Mouse (Mus musculus): ENCODE data around the gene Suclg2.

The Suclg2 gene

DNA sequence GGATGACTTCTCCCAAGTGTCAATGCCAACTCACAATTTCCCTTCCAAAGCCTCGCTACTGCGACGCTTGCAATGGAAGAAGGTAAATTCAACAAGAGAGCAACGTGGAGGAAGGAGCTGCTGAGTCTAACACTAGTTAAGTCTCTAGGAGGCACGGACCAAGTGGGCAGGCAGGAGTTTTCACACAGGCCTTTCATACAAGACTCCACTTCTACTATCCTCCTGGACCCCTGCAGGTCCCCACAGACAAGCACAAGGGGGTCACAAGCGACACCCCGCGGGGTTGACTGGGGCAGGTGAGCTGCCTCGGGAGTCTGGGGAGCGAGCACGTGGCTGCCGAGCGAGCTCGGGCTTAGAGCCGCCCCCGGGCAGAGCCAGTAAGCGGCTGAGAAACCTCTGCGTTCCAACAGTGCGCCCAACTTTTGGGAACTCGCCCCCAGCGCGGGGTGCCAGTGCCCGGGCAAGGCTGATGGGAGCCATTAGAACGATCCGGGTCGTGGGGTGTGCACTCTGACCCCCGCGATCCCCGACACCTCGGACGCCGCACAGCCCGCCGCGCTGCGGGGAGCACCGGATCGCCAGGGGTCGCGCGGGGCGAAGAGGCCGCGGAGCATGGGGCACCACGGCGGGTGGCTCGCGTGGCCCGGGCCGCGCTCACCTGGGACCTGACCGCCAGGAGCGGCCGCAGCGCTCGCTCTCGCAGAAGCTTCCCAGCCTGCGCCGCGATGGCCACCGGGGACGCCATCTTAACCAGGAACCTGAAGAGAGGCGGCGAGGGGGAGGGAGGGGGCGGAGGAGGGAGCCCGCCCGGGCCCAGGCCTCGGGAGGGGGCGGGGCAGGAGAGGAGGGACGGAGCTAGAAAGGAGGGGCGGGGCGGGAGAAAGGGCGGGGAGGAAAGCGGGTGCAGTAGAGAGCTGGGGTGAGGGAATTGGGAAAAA is at the start of gene Suclg2:
Gene Suclg2, minus strand, starts transcription at position 770 of the 938 bp plus-strand sequence.
- peak; percentile 58 for DNase-seq (ENCODE audit: low spot score)

DNA sequence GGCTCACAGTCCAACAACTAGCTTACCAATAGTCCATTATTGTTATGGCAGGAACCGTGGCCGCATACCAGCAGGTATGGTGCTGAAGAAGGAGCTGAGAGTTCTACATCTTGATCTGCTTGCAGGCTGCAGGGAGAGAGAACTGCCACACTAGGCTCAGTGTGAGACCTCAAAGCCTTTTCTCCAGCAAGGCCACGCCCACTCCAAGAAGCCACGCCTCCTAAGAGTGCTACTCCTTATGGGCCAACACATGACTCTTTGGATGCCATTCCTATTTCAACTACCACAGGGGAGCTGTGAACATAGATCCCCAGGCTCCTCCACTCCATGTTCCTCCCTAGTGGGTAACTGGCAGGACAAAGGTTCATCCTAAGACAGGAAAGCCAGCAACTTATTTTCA is 48.0 kb upstream of the Suclg2 start:
- no peak for DNase-seq (ENCODE audit: low spot score)

GRCm38 (mm10) chr6:95759558-95760172 is 41.1 kb upstream of the Suclg2 start:
- no peak for DNase-seq (ENCODE audit: low spot score)

- no peak for DNase-seq (ENCODE audit: low spot score)
Measured at GRCm38 (mm10) chr6:95742378-95742777, 23.8 kb upstream of the Suclg2 start.

- no peak for DNase-seq (ENCODE audit: low spot score)
Measured at GRCm38 (mm10) chr6:95731570-95732367, 13.2 kb upstream of the Suclg2 start.

DNA sequence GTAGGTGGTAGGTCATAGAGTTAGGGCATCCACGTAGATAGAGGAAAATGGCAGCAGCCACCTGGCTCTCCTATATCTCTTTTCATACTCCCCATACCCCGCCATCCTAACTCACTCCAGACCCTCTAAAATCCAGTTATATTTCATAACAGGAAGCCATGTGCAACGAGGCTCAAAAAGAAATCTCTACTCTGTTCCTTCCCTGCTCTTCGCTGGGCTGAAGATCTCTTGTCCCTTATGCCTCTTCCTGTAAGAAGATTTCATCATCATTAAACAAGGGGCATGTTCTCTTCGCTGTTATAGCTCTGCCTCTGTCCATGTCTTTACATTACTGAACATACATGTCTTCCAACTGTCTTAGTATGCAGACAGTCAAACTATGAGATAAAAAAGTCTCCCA is 10.8 kb upstream of the Suclg2 start:
- DNase-seq (ENCODE audit: low spot score): no peak

- no peak for DNase-seq (ENCODE audit: low spot score)
Measured at GRCm38 (mm10) chr6:95725281-95725680, 6.7 kb upstream of the Suclg2 start.

DNA sequence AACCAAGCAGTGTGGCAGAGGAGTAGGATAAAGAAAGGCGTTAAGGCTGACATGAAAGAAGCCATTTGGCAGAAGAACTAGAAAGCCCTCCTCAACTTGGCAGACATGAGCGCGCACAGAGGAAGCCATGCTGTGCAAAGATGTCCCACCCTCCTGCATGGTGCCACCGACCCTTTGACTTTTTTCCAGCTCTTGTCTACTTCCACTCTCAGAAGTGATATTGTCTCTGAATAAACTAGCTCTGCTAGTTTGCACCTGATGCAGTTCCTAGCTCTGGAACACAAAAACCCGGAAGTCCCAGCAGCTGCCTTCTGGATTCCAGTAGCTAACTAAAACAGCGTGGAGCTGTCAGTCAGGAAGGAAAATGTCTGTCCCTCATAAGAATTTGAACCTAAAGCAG is 4.8 kb upstream of the Suclg2 start:
- no peak for DNase-seq (ENCODE audit: low spot score)

DNA sequence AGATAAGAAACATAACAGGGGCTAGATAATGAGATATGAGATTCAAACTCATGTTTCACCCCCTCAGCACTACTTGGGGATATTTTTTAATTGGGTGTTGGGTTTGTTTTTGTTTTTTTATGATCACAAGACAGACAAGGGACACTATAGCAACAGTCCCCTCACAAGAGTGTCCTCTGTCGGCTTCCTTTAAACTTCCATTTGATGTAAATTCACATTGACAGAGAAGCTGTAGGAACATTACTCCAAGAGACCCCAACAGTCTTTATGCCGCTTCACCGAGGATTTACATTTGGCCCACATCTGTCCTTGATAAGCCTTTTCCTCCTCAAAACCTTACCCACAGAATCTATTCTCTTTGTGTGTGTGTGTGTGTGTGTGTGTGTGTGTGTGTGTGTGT is 1.2 kb upstream of the Suclg2 start:
- DNase-seq (ENCODE audit: low spot score): no peak

- DNase-seq (ENCODE audit: low spot score): no peak
Measured at GRCm38 (mm10) chr6:95718969-95719333, 351 bp upstream of the Suclg2 start.

DNA sequence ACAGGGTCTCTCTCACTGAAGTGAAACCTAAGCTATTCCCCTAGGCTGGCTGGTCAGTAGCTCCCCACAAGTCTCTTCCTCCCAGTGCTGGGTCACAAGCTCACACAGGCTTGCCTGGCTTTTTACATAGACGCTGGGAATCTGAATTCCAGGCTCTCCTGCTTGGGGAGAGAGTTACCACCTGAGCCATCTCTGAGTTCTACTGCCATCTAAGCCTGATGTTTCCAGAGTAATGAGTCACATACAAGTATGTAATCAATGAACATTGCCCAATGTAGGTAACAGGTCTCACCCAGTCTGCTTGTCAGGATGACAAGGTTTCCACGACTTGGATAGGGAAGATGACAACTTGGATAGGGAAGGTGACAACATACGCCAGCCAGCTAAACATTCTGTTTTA is 1.5 kb downstream of the Suclg2 start:
- no peak for DNase-seq (ENCODE audit: low spot score)

- DNase-seq (ENCODE audit: low spot score): no peak
Measured at GRCm38 (mm10) chr6:95716476-95716875, 2.1 kb downstream of the Suclg2 start.

GRCm38 (mm10) chr6:95713245-95713644 is 5.4 kb downstream of the Suclg2 start:
- DNase-seq (ENCODE audit: low spot score): no peak

DNA sequence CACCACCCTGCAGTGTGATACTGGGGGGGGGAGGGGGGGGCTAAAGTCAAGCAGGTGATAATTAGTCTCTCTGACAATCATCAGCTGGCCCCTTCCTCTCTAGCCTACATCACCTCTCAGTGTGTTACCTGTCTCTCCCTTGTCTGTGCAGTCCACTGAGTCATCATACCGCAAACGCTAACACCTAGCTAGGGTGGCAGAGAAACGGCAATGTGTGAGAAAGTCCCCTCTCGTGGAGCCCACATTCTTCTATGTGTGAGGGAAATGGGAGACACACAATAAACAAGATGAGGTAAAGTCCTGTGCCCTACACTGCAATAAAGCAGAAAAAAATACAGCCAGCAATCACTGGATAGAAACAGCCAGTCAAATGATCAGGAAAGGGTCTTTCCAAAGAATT is 6.5 kb downstream of the Suclg2 start:
- no peak for DNase-seq (ENCODE audit: low spot score)

GRCm38 (mm10) chr6:95711671-95712070 is 6.9 kb downstream of the Suclg2 start:
- DNase-seq (ENCODE audit: low spot score): no peak

- DNase-seq (ENCODE audit: low spot score): no peak
Measured at GRCm38 (mm10) chr6:95710886-95711285, 7.7 kb downstream of the Suclg2 start.

GRCm38 (mm10) chr6:95709531-95709930 is 9.1 kb downstream of the Suclg2 start:
- no peak for DNase-seq (ENCODE audit: low spot score)

GRCm38 (mm10) chr6:95709106-95709505 is 9.5 kb downstream of the Suclg2 start:
- DNase-seq (ENCODE audit: low spot score): no peak

DNA sequence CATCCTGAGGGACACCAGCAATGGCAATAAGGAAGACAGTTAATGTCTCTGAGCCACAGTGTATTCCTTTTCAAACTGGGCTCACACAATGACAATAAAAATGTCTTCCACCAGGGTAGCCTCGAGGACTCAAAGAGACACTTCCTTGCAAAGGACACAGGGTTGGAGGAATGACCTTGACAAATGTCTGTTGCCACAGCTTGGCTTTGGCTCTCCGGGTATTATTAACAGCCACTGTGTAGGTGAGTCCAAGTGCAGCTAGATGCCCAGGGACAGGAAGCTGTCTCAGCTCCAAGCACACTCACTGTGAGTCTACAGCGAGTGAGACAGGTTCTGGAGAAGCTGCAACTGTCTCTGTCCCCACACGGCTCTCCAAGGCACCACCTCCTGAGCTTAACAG is 14.0 kb downstream of the Suclg2 start:
- no peak for DNase-seq (ENCODE audit: low spot score)

DNA sequence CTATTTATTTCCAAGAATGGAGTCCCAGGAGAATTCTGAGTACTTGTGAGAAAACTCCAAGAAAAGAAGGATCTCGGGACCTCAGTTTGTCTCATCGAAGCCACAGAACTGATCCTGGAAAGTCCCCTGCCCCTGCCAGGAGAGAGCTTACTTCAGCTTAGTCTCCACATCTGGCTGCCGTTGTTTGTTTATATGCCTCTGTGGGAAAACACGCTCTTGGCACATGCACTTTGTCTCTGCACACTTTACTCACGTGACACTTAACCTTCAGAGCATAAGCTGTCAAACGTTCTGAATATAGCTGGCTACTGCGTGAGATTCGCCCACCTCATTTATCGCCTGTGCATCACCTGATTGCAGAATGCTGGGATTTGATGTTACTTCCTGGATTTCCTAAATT is 16.4 kb downstream of the Suclg2 start:
- DNase-seq (ENCODE audit: low spot score): no peak

- no peak for DNase-seq (ENCODE audit: low spot score)
Measured at GRCm38 (mm10) chr6:95701786-95702185, 16.8 kb downstream of the Suclg2 start.

- DNase-seq (ENCODE audit: low spot score): no peak
Measured at GRCm38 (mm10) chr6:95700981-95701610, 17.5 kb downstream of the Suclg2 start.

All from layer of hippocampus, adult 11-12 months (tissue).